Mouse (Mus musculus): ENCODE results near the gene Cbll1.

- TF ChIP-seq CTCF (IDR thresholded peaks at IDR 0.05; ENCODE audit: low read depth, low read length) (peak; percentile 37), POLR2A (IDR thresholded peaks at IDR 0.05; ENCODE audit: extremely low read depth, insufficient read depth, low read length) (no peak)
Observed at GRCm38 (mm10) chr12:31507718-31508364, 8.4 kb upstream of the Cbll1 start.
